Mouse (Mus musculus) midbrain, embryonic 11.5 days (tissue): ENCODE measurements around the gene Pik3ca. TPM values are rescaled to one million over a fixed set of nuclear protein-coding genes. Genes with fewer than 3 reads are reported as not detected.

ENCODE experiments used
- ATAC-seq: fragments of 200-750 bp; cut with Nextera tagmentation; 2 replicates; pipeline ENCODE4 v1.8.0; 2017; ENCODE audit warnings: moderate TSS enrichment, moderate library complexity; ENCODE audit not compliant: low FRiP score
- DNase-seq: peaks from one replicate; pipeline ENCODE4 v3.0.0; 2015; ENCODE audit warnings: low spot score; ENCODE audit errors: missing footprints
- H3K27ac ChIP-seq: fragments of 300-500 bp; sonication (generic); 2 replicates; pipeline ENCODE4 v1.5.1; 2014; ENCODE audit warnings: low read depth, low read length
- H3K27me3 ChIP-seq: fragments of 300-500 bp; sonication (generic); 2 replicates; pipeline ENCODE4 v1.6.1; 2014; ENCODE audit warnings: mild to moderate bottlenecking, low read length, moderate library complexity, mixed read lengths; ENCODE audit not compliant: control insufficient read depth, insufficient read depth
- H3K36me3 ChIP-seq: fragments of 300-500 bp; sonication (generic); 2 replicates; pipeline ENCODE4 v1.6.1; 2014; ENCODE audit warnings: mild to moderate bottlenecking, low read length, moderate library complexity, mixed read lengths; ENCODE audit not compliant: control insufficient read depth, insufficient read depth
- H3K4me1 ChIP-seq: fragments of 300-500 bp; sonication (generic); 2 replicates; pipeline ENCODE4 v1.6.1; 2014; ENCODE audit warnings: low read length; ENCODE audit not compliant: control insufficient read depth, insufficient read depth
- H3K4me2 ChIP-seq: fragments of 300-500 bp; sonication (generic); 2 replicates; pipeline ENCODE4 v1.6.1; 2014; ENCODE audit warnings: mild to moderate bottlenecking, moderate library complexity
- H3K4me3 ChIP-seq: fragments of 300-500 bp; sonication (generic); 2 replicates; pipeline ENCODE4 v1.5.1; 2014; ENCODE audit warnings: low read depth, low read length
- H3K9ac ChIP-seq: fragments of 300-500 bp; sonication (generic); 2 replicates; pipeline ENCODE4 v1.6.1; 2014; ENCODE audit warnings: low read length
- H3K9me3 ChIP-seq: fragments of 300-500 bp; sonication (generic); 2 replicates; pipeline ENCODE4 v1.6.1; 2016; ENCODE audit warnings: low read length; ENCODE audit not compliant: control insufficient read depth
- WGBS: fragments of 180-500 bp; shearing (Covaris S2); extraction: QIAGEN DNeasy Blood & Tissue Kit; methylation state at CpG from one replicate; pipeline ENCODE4 v1.1.7; 2014; 5-methylcytosine and 5-hydroxymethylcytosine counted together
- polyA plus RNA-seq: library from polyadenylated mRNA; unstranded; fragments of >200 nt; fragmentation: Nextera tagmentation; extraction: Ambion mirVana; gene quantifications from 2 replicates; pipeline ENCODE4 v1.2.1, GENCODE M21; 2014

Pik3ca gene
- polyA plus RNA-seq, 1 experiment from 2014 or later = 12.7 TPM

GRCm38 (mm10) chr3:32412502-32413044, 15.1 kb downstream of the Pik3ca start:
- no peak for ATAC-seq
- no peak for DNase-seq
- H3K4me1 ChIP-seq = no peaks in the 10 kb centered on the region; the same call in 1 of the 2 replicates
- no peak overlapping the region for H3K4me3 ChIP-seq
- no peaks in the 10 kb centered on the region for H3K36me3 ChIP-seq
- no peak overlapping the region for H3K9ac ChIP-seq
- WGBS = 80% methylated on average over 7 of the region's 7 CpGs
- no peaks in the 10 kb centered on the region for H3K27me3 ChIP-seq
- no peak overlapping the region for H3K4me2 ChIP-seq
- H3K27ac ChIP-seq = no peak overlapping the region
- H3K9me3 ChIP-seq = no peaks in the 10 kb centered on the region

GRCm38 (mm10) chr3:32414381-32414780, 16.9 kb downstream of the Pik3ca start:
- Histone ChIP-seq H3K4me3 (no peak overlapping the region), H3K27ac (no peak overlapping the region), H3K9ac (no peak overlapping the region), H3K27me3 (no peaks in the 10 kb centered on the region), H3K36me3 (no peaks in the 10 kb centered on the region), H3K4me2 (no peak overlapping the region), H3K9me3 (no peaks in the 10 kb centered on the region), H3K4me1 (no peaks in the 10 kb centered on the region; the same call in 1 of the 2 replicates)
- no peak for ATAC-seq
- WGBS = 77% methylated on average over 4 of the region's 4 CpGs
- DNase-seq = no peak

GRCm38 (mm10) chr3:32415370-32416309, 18.2 kb downstream of the Pik3ca start:
- 87% methylated on average over 3 of the region's 3 CpGs for WGBS
- H3K4me2 ChIP-seq = no peak overlapping the region
- no peak overlapping the region for H3K27ac ChIP-seq
- H3K9me3 ChIP-seq = no peaks in the 10 kb centered on the region
- no peak for DNase-seq
- no peak for ATAC-seq
- no peaks in the 10 kb centered on the region; the same call in 1 of the 2 replicates for H3K4me1 ChIP-seq
- H3K9ac ChIP-seq = no peak overlapping the region
- H3K27me3 ChIP-seq = no peaks in the 10 kb centered on the region
- H3K4me3 ChIP-seq = no peak overlapping the region
- H3K36me3 ChIP-seq = no peaks in the 10 kb centered on the region

GRCm38 (mm10) chr3:32417751-32418211, 20.3 kb downstream of the Pik3ca start:
- no peak overlapping the region for H3K27ac ChIP-seq
- ATAC-seq = no peak
- DNase-seq = no peak
- H3K9me3 ChIP-seq = no peaks in the 10 kb centered on the region
- no peaks in the 10 kb centered on the region; the same call in 1 of the 2 replicates for H3K4me1 ChIP-seq
- H3K36me3 ChIP-seq = no peaks in the 10 kb centered on the region
- no peak overlapping the region for H3K9ac ChIP-seq
- 91% methylated on average over 5 of the region's 5 CpGs for WGBS
- no peaks in the 10 kb centered on the region for H3K27me3 ChIP-seq
- no peak overlapping the region for H3K4me2 ChIP-seq
- no peak overlapping the region for H3K4me3 ChIP-seq

- no peak overlapping the region for H3K4me2 ChIP-seq
- ATAC-seq (no peak), DNase-seq (no peak)
- no peak overlapping the region for H3K9ac ChIP-seq
- H3K27ac ChIP-seq = no peak overlapping the region
- no peaks in the 10 kb centered on the region; the same call in 1 of the 2 replicates for H3K4me1 ChIP-seq
- no peak overlapping the region for H3K4me3 ChIP-seq
- H3K36me3 ChIP-seq = no peaks in the 10 kb centered on the region
- no peaks in the 10 kb centered on the region for H3K9me3 ChIP-seq
- 90% methylated on average over 2 of the region's 2 CpGs for WGBS
- H3K27me3 ChIP-seq = no peaks in the 10 kb centered on the region
Measured at GRCm38 (mm10) chr3:32419866-32420265, 22.4 kb downstream of the Pik3ca start.

- Histone ChIP-seq H3K4me3 (no peak overlapping the region), H3K36me3 (no peaks in the 10 kb centered on the region), H3K4me2 (no peak overlapping the region), H3K27me3 (no peaks in the 10 kb centered on the region), H3K4me1 (no peaks in the 10 kb centered on the region), H3K9me3 (no peaks in the 10 kb centered on the region), H3K9ac (no peak overlapping the region), H3K27ac (no peak overlapping the region)
- no peak for ATAC-seq
- 91% methylated on average over 6 of the region's 6 CpGs for WGBS
- DNase-seq = no peak
Measured at GRCm38 (mm10) chr3:32421115-32422054, 23.9 kb downstream of the Pik3ca start.

GRCm38 (mm10) chr3:32427695-32428094, 30.2 kb downstream of the Pik3ca start:
- no peak overlapping the region for H3K9ac ChIP-seq
- H3K9me3 ChIP-seq = no peaks in the 10 kb centered on the region
- 85% methylated on average over 4 of the region's 4 CpGs for WGBS
- no peaks in the 10 kb centered on the region for H3K4me1 ChIP-seq
- H3K36me3 ChIP-seq = no peaks in the 10 kb centered on the region
- H3K4me2 ChIP-seq = no peak overlapping the region
- ATAC-seq (no peak), DNase-seq (no peak)
- no peaks in the 10 kb centered on the region for H3K27me3 ChIP-seq
- H3K4me3 ChIP-seq = no peak overlapping the region
- no peak overlapping the region for H3K27ac ChIP-seq

- no peaks in the 10 kb centered on the region for H3K9me3 ChIP-seq
- no peaks in the 10 kb centered on the region for H3K4me1 ChIP-seq
- no peaks in the 10 kb centered on the region for H3K27me3 ChIP-seq
- H3K4me2 ChIP-seq = no peak overlapping the region
- no peak overlapping the region for H3K27ac ChIP-seq
- no peak overlapping the region for H3K4me3 ChIP-seq
- no peaks in the 10 kb centered on the region for H3K36me3 ChIP-seq
- DNase-seq = no peak
- WGBS = 96% methylated on average over 3 of the region's 3 CpGs
- no peak for ATAC-seq
- no peak overlapping the region for H3K9ac ChIP-seq
Measured at GRCm38 (mm10) chr3:32428361-32428760, 30.9 kb downstream of the Pik3ca start.
